Comparison of ENCODE assay signal across 7 mouse cellular contexts in the genomic region with DNA sequence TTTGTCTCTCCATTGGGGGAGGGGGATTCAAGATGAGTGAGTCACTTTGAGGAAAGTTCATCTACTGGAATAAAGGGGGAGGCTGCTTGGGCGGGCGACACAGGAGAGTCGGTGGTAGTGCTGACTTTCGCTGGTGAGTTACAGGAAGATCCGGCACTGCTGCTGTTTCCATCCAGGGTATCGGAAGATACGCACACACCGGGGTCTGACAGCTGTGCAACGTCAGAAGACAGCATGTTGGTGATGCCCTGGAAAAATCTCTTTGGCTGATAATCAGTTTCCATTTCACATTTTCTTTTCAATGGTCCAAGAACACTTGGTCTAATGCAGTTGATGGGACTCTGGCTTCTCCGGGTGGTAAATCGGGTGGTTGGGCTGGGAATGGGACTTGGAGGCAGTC. TPM values are rescaled to one million over a fixed set of nuclear protein-coding genes. Genes with fewer than 3 reads are reported as not detected.
A peak's percentile ranks its signal among the peaks of the same experiment; 100 is the strongest.
DNase-seq lines count a peak whose midpoint lies in the region; ATAC-seq and TF ChIP-seq lines count a peak whose summit lies in the region.

No protein-coding gene starts in this region.

- H3K27me3 ChIP-seq in E14TG2a.4 (ENCODE audit: insufficient read depth, low read length), result no peaks in the 10 kb centered on the region
- H3K27me3 ChIP-seq in hindbrain, postnatal 0 days (ENCODE audit: insufficient read depth, low read length), result no peaks in the 10 kb centered on the region
- H3K27me3 ChIP-seq in liver, embryonic 16.5 days (ENCODE audit: control insufficient read depth, insufficient read depth, low read depth, low read length), result no peaks in the 10 kb centered on the region

- H3K9me3 ChIP-seq in E14TG2a.4 (ENCODE audit: low read length), result no peaks in the 10 kb centered on the region
- H3K9me3 ChIP-seq in hindbrain, postnatal 0 days (ENCODE audit: low read length), result no peaks in the 10 kb centered on the region
- H3K9me3 ChIP-seq in liver, embryonic 16.5 days (replicated peaks; ENCODE audit: control insufficient read depth, low read length), result no peaks in the 10 kb centered on the region

- H3K4me1 ChIP-seq in E14TG2a.4 (replicated peaks; ENCODE audit: low read depth, low read length), result peaks cover 31% of the 10 kb centered on the region
- H3K4me1 ChIP-seq in embryonic fibroblast, embryonic 13.5 days (ENCODE audit: control insufficient read depth, insufficient read depth, low read length), result no peaks in the 10 kb centered on the region
- H3K4me1 ChIP-seq in hindbrain, postnatal 0 days (ENCODE audit: insufficient read depth, low read length), result peaks cover 6% of the 10 kb centered on the region; the same call in 1 of the 2 replicates
- peaks cover 16% of the 10 kb centered on the region for H3K4me1 ChIP-seq in liver, embryonic 16.5 days (ENCODE audit: control insufficient read depth, low read depth, low read length)

- peak overlapping the region; percentile 92 for H3K9ac ChIP-seq in hindbrain, postnatal 0 days (replicated peaks; ENCODE audit: low read length)
- peak overlapping the region; percentile 97 for H3K9ac ChIP-seq in liver, embryonic 16.5 days (ENCODE audit: low read depth, low read length)

- ATAC-seq in hindbrain, postnatal 0 days, result no peak
- ATAC-seq in liver, embryonic 16.5 days (ENCODE audit: low read depth), result peak; percentile 43
- ATAC-seq in neutrophil, adult 5-6 weeks (ENCODE audit: extremely low read depth, insufficient number of reproducible peaks, low FRiP score, poor library complexity, severe bottlenecking), result peak; percentile 24; the same call in 1 of the 2 replicates

- 2% methylated on average over 11 of the region's 11 CpGs for WGBS in hindbrain, postnatal 0 days
- WGBS in liver, embryonic 16.5 days (ENCODE audit: insufficient replicate concordance), result under 1% methylated on average over 11 of the region's 11 CpGs

- TF ChIP-seq CTCF in E14TG2a.4 (conservative IDR thresholded peaks at IDR 0.05; ENCODE audit: low read length), result no peak
- TF ChIP-seq CTCF in embryonic fibroblast, embryonic 13.5 days (IDR thresholded peaks at IDR 0.05; ENCODE audit: borderline replicate concordance, insufficient read depth, low read length), result no peak
- no peak for TF ChIP-seq CTCF in hindbrain, postnatal 0 days (IDR thresholded peaks at IDR 0.05; ENCODE audit: low read depth)

- no peak for TF ChIP-seq POLR2A in embryonic fibroblast, embryonic 13.5 days (IDR thresholded peaks at IDR 0.05; ENCODE audit: low read depth, low read length)

- peak overlapping the region; percentile 94 for H3K4me3 ChIP-seq in E14TG2a.4 (replicated peaks; ENCODE audit: low read length)
- peak overlapping the region; percentile 88 for H3K4me3 ChIP-seq in embryonic fibroblast, embryonic 13.5 days (ENCODE audit: insufficient read depth, low read length)
- peak overlapping the region; percentile 72 for H3K4me3 ChIP-seq in hindbrain, postnatal 0 days (ENCODE audit: low read length)
- H3K4me3 ChIP-seq in liver, embryonic 16.5 days (ENCODE audit: low read depth, low read length), result peak overlapping the region; percentile 91

- H3K36me3 ChIP-seq in E14TG2a.4 (ENCODE audit: insufficient read depth, low read length), result peaks cover 9% of the 10 kb centered on the region; the same call in 1 of the 2 replicates
- H3K36me3 ChIP-seq in hindbrain, postnatal 0 days (ENCODE audit: insufficient read depth, low read length), result no peaks in the 10 kb centered on the region
- H3K36me3 ChIP-seq in liver, embryonic 16.5 days (ENCODE audit: control insufficient read depth, insufficient read depth), result no peaks in the 10 kb centered on the region

- peak; percentile 40 for DNase-seq in R1 (ENCODE audit: low read depth, low spot score)
- DNase-seq in hindbrain, postnatal 0 days (ENCODE audit: low spot score), result peak; percentile 38
- no peak for DNase-seq in cerebellum, adult 11 months

- peak overlapping the region; percentile 90 for H3K4me2 ChIP-seq in hindbrain, postnatal 0 days (ENCODE audit: low read depth, low read length)
- H3K4me2 ChIP-seq in liver, embryonic 16.5 days (ENCODE audit: low read depth, low read length), result peak overlapping the region; percentile 81

- 0 out of 2 replicates have a peak overlapping the region, but pooled peaks have one; percentile 43 for H3K27ac ChIP-seq in embryonic fibroblast, embryonic 13.5 days (ENCODE audit: insufficient read depth, low read length)
- peak overlapping the region; percentile 87 for H3K27ac ChIP-seq in hindbrain, postnatal 0 days
- peak overlapping the region; percentile 95 for H3K27ac ChIP-seq in liver, embryonic 16.5 days (ENCODE audit: low read length)

RNA-seq across cellular contexts. Expression of a gene that starts 0.7 kb away (rescaled TPM):
- polyA plus RNA-seq in embryonic fibroblast, embryonic 13.5 days (2011; ENCODE audit: insufficient read length, low read depth, missing spikeins), result 12.6 and 18.0 TPM in 2 replicates
- 17.0 and 21.0 TPM in 2 replicates for total RNA-seq in hindbrain, postnatal 0 days (2014; rRNA removed)
- polyA plus RNA-seq in hindbrain, postnatal 0 days (2015; fragmentation: Nextera tagmentation; extraction: Ambion mirVana), result 58.4 and 59.0 TPM in 2 replicates
- polyA plus RNA-seq in liver, embryonic 16.5 days (2015; fragmentation: Nextera tagmentation; extraction: Ambion mirVana), result 20.3 and 20.5 TPM in 2 replicates
- 41.4 and 44.2 TPM in 2 replicates for total RNA-seq in neutrophil, adult 5-6 weeks (2017)

Comparison
In these comparisons a context has a peak if more than half of its experiments do, and no peak if none do; other contexts are left out.
1. H3K27ac ChIP-seq: peak in every context shown above with its lines; median percentile 95 in liver, embryonic 16.5 days; 87 in hindbrain, postnatal 0 days; 43 in embryonic fibroblast, embryonic 13.5 days.